Mouse (Mus musculus) midbrain, embryonic 16.5 days (tissue): ENCODE measurements around the gene Cenpb. TPM values are rescaled to one million over a fixed set of nuclear protein-coding genes. Genes with fewer than 3 reads are reported as not detected.

ENCODE experiments used
- polyA plus RNA-seq: library from polyadenylated mRNA; unstranded; fragments of >200 nt; fragmentation: Nextera tagmentation; extraction: Ambion mirVana; gene quantifications from 2 replicates; pipeline ENCODE4 v1.2.1, GENCODE M21; 2015

Cenpb gene
- polyA plus RNA-seq, 1 experiment from 2014 or later, result 11.1 TPM

Other genes starting within 250 kb of the Cenpb start
- gene Gfra4, start 137.0 kb downstream of the Cenpb start, polyA plus RNA-seq, result 45.9 and 49.8 TPM in 2 replicates
- gene Adam33, start 116.3 kb downstream of the Cenpb start, polyA plus RNA-seq, result 1.2 and 1.5 TPM in 2 replicates
- 0.15 and 0.18 TPM in 2 replicates for gene Siglec1, start 93.3 kb downstream of the Cenpb start, polyA plus RNA-seq
- gene Hspa12b, start 52.8 kb downstream of the Cenpb start, polyA plus RNA-seq, result 4.5 and 5.0 TPM in 2 replicates
- gene Gm11037, start 46.6 kb downstream of the Cenpb start, polyA plus RNA-seq, result not detected in 2 replicates
- gene 1700037H04Rik, start 20.0 kb downstream of the Cenpb start, polyA plus RNA-seq, result 74.0 and 74.1 TPM in 2 replicates
- 16.2 and 18.5 TPM in 2 replicates for gene Cdc25b, start 6.9 kb upstream of the Cenpb start, polyA plus RNA-seq
- gene Spef1, start 7.2 kb upstream of the Cenpb start, polyA plus RNA-seq, result 9.5 and 11.2 TPM in 2 replicates
- gene Ap5s1, start 27.0 kb upstream of the Cenpb start, polyA plus RNA-seq, result 33.0 and 34.7 TPM in 2 replicates
- 6.7 and 6.9 TPM in 2 replicates for gene Mavs, start 54.0 kb upstream of the Cenpb start, polyA plus RNA-seq
- 20.3 and 22.6 TPM in 2 replicates for gene Pank2, start 82.4 kb upstream of the Cenpb start, polyA plus RNA-seq
- gene Rnf24, start 172.8 kb upstream of the Cenpb start, polyA plus RNA-seq, result 20.1 and 21.1 TPM in 2 replicates